Mouse (Mus musculus): ENCODE results near the gene Hccs. TPM values are rescaled to one million over a fixed set of nuclear protein-coding genes. Genes with fewer than 3 reads are reported as not detected.

Hccs gene
- polyA plus RNA-seq (2017; shearing (Covaris generic)), result 10 to 100 TPM; 38.8 to 48.6 TPM

GRCm38 (mm10) chrX:169319945-169320667, at the start of gene Hccs:
Gene Hccs (minus strand): TSS chrX:169320372.

Other genes starting within 250 kb of the Hccs start
- gene Amelx, start 133.2 kb downstream of the Hccs start, polyA plus RNA-seq (2017; shearing (Covaris generic)), result not detected